Mouse (Mus musculus): ENCODE results near the gene P2ry2. TPM values are rescaled to one million over a fixed set of nuclear protein-coding genes. Genes with fewer than 3 reads are reported as not detected.

Gene P2ry2
- 10 to 100 TPM; 30.7 to 32.7 TPM for total RNA-seq (2021)
- long read RNA-seq, experiment 1, transcript P2ry2-201 (3 exons, 3,011 nt): major isoform, 38 of 46 reads
- long read RNA-seq, experiment 1, partial matches to known transcripts: 0 of 46 reads
- long read RNA-seq, experiment 1, other reads (novel, unspliced or antisense): 4 of 46 reads
- long read RNA-seq, experiment 2, transcript P2ry2-201 (3 exons, 3,011 nt): major isoform, 39 of 55 reads
- long read RNA-seq, experiment 2, partial matches to known transcripts: 3 of 55 reads
- long read RNA-seq, experiment 2, other reads (novel, unspliced or antisense): 6 of 55 reads

DNA sequence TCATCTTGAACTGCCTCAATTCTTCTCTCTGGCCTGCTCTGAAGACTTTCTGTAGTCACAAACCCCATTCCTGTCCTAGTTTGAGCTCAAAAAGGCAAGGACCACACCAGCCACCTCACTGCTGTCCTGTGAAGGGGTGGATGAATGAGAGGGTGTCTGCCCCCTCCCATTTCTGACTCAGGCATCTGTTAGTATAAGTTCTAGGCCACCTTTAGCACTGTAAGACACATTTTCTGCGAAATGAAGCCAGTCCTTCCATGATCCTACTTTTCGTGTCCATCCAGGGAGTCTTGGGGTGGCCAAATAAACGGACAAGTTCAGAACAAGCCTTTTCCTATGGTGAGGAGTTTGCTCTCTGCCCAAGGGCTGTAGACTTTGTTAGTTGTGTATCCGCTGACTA is at the start of gene P2ry2:
Gene P2ry2 (minus strand): TSS at position 326 of the 400 bp plus-strand sequence.
- no peak for DNase-seq (ENCODE audit: low spot score)

DNA sequence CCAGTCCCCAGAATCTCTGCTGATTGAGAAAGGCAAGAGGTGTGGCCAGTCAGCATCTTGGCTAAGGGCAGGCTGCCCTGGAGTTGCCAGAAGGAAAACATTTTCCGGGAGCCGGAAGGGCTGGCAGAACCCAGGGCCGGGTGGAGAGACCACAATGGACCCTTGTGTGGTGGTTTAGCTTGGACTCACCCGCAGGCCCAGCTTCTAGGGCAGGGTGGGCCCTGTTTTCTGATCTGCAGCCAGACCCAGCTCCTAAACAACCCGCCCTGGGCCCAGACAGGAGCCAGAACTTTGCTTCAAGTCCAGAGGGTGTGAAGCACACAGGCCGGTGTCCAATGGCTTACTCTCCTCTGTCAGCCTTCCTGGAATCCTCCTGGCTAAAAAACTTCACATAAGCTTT is 49.6 kb upstream of the P2ry2 start:
- DNase-seq (ENCODE audit: low spot score): peak; percentile 37

DNA sequence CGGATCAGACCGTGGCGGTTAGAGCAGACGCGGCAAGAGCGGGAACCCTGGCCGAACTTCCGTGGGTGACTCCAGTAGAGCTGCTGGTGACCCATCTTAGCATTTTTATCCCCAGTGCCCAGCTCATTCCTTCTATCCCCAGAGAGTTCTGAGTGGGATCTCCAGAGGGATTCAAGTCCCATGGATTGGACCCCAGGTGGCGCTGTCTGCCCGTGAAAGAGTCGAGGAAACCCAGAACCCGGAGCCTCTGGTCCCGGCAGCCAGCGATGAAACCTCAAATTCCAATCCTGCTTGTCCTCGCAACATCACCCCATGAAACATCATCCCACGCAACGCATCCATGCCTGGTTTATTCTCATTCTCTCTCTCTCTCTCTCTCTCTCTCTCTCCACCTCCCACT is 48.7 kb upstream of the P2ry2 start:
- DNase-seq (ENCODE audit: low spot score): peak; percentile 84

DNA sequence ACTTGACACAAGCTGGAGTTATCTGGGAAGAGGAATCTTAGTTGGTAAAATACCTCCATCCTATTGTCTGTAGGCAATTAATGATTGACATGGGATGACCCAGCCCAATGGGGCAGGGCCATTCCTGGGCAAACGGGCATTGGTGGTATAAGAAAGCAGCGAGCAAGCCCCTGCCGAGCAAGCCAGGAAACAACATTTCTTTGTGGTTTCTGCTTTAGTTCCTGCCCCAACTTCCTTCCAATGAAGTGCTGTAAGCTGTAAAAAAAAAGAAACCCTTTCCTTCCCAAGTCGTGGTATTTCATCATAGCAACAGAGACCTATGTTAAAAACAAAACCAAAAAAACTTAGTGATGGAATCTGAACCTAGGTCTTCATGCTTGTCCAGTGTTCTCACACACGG is 47.8 kb upstream of the P2ry2 start:
- DNase-seq (ENCODE audit: low spot score): no peak

DNA sequence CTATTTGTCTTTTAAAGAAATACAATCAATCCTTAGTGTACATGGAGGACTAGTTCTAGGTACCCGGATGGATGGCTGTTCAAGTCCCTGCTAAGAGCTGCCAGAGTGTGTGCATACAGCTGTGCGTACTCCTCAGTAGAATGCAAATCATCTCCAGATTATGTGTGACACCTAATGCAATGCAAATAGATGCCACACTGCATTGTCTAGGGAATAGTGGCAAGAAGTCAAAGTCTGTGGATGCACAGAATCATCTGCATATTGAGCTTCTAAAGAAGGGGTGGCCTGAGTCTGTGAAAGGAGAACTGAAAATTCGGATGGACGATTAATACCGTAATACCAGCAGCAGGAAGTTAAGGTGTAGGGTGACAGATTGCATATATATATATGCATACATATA is 46.5 kb upstream of the P2ry2 start:
- DNase-seq (ENCODE audit: low spot score): no peak

DNA sequence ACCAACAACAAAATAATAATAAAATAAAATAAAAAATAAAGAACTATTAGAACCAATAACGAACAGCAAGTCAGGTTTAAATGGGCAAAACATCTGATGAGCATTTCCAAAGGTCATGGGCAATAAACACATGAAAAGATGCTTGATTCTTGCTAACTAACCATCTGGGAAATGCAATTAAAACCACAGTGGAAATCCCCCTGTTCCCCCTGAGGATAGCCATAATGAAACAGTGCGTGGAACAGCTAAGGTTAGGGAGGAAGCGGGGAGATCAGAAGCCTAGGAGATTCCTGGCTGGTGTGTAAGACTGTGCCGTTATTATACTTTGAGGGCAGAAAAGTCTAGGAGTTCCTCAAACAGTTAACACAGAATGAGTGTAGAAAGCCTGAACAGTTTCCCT is 44.6 kb upstream of the P2ry2 start:
- DNase-seq (ENCODE audit: low spot score): no peak

DNA sequence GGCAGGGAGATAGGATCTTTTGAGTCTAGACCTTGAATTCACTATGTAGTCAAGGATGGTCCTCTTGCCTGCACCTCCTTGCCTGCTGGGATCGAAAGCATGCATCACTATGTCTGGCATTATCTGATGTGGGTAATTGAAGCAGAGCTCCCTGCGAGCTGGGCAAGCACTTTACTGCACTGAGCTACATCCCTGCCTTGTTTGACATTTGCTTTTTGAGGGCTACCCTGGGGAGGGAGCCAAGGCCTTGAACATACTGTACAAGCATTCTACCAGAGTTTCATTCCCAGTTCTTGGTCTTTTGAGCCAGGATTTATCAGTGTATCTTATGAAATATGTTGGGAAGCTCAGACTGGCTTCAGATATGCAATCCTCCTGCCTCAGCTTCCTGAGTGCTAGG is 40.5 kb upstream of the P2ry2 start:
- no peak for DNase-seq (ENCODE audit: low spot score)

DNA sequence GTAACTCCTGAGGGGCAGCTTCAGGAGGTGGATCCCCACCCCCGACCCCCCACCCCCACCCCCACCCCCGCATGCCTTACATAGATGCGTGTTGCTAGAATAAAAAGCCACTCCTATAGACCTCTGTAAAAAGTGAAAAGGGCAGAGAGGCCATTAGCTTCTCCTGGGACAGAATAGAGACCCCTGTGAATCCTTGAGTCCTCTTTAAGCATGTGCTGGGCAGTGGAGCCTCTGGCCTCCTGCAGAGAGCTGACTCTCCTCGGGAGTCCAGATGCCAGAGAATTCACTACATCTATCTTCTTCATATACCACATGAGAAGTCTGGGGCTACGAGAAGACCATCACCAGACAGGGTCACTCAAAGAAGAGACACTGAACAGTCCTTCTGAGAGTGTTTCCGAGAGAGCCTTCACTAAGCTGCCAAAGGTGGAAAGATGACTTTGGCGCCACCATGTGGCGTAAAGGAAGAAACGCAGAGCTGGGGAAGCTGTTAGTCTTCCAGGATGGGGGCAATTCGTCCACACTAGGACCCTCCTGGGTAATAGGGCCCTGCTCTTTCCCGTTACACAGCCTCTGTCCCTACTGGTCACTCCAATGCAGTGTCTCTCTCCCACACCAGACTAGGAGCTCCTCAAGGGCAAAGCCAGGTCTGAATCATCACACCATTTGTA is 39.0 kb upstream of the P2ry2 start:
- DNase-seq (ENCODE audit: low spot score): peak; percentile 67

DNA sequence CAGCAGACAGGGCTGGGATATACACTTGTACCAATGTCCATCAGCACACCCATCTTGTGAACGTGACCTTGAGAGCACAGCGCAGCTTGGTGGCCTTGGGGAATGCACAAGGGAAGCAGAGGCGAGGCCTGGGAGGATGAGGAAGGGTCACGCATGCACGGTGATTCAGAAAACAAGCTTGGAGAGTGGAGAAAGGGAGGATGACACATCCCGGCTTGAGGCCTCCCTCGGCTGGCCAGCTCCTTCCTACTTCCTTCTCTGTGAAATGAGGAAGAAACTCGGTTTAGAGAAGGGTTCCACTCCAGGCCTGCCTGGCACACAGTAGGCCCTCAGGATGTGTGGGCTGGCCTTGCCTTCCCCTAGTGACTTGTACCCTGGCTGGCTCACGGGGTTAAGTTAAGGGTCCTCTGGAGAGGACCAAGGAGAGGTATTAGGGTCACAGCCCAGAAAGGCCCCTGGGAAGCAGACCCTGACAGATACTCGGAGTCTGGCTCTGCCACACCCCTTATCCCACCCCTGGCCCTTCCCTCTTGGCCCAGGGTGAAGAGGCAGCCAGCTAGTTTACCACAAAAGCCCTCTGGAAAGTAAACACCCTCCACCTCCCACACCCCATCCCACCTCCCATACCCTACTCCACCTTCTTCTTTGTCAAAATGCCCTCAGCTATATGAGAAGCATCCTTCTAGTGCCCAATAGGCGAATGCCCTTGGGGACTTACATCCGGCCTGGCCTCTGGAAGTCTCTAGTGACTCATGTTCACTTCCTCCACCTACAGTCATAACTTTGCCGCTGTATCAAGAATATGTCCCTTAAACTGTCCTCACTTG is 38.3 kb upstream of the P2ry2 start:
- DNase-seq (ENCODE audit: low spot score): no peak

DNA sequence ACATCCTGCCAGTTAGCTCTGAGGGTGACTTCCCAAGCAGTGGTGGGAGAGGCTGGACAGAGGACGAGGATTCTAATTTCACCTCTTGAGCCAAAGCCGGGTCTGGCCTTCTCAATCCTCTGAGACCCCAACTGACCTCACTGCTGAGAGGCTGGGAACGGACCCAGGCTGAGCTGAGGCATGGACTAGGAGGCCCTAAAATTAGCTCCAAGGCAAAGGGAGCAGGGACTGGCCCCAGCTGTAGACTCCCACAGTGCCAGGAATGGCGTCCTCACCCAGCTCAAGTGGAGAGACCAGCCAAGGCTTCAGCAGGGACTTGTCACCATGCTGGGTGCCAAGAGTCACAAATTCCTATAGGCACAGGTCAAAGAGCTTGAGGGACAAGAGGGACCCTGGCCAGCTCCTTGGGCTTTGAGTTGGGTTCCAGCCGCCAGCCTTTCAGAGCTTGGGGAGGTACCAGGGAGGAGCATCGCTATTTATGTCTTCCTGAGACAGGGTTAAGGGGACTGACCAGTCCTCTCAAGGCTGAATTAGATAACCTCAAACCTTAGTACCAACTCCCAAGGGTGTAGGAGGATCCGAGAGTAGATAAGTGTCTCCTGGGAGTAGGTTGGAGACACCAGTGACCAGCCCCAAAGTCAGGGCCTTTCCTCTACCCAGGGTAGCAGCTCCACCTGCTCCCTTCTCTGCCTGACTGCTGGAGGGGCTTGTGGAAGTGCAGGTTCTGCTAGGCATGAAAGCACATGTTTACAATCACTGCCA is 36.8 kb upstream of the P2ry2 start:
- DNase-seq (ENCODE audit: low spot score): peak; percentile 90

DNA sequence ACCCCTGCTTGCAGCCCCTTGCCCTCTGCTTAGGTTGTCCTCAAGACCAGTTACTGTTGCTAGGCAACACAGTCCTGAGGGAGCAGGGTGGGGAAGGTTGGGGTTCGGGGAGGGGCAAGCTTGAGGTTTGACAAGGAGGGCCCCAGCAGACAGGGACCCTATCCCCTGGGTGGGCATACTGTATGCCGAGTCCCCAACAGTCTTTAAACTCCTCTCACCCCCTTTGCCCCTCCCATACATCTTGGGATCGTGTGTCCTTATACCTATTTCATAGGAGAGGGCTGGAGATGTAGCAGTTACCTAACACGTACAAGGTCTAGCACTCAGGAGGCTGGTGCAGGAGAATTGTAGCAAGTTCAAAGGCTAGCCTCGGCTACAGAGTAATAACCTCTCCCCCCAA is 35.6 kb upstream of the P2ry2 start:
- no peak for DNase-seq (ENCODE audit: low spot score)

DNA sequence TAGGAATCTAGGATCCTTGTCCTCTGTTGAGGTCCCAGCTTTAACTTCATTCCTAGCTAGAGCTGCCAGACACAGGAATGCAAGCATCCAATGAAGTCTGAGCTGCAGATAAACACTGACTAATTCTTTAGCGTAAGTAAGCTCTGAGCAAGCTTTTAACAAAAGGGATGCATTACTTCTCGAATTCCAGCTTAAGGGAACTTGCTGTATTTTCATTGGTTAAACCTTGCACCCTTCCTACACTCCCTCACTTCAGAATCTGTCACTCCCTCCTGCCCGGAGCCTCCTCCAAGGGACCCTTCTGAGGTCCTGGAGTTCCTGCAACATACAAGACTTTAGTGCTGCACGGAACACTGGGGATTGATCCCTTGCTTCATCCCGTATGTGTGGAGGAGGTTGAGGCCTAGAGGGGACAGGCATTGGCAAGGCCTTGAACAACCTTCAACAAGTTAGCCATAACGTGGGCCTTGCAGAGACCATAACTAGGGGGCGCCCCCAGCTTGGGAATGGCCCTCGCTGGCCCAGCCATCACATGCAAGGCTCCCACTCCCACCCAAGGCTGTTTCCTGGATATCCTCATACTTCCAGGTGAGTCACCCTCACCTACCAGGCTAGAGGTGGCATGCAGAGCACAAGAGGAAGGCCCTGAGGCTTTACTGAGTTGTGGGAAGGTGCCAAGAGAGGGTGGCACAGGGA is 31.3 kb upstream of the P2ry2 start:
- no peak for DNase-seq (ENCODE audit: low spot score)

DNA sequence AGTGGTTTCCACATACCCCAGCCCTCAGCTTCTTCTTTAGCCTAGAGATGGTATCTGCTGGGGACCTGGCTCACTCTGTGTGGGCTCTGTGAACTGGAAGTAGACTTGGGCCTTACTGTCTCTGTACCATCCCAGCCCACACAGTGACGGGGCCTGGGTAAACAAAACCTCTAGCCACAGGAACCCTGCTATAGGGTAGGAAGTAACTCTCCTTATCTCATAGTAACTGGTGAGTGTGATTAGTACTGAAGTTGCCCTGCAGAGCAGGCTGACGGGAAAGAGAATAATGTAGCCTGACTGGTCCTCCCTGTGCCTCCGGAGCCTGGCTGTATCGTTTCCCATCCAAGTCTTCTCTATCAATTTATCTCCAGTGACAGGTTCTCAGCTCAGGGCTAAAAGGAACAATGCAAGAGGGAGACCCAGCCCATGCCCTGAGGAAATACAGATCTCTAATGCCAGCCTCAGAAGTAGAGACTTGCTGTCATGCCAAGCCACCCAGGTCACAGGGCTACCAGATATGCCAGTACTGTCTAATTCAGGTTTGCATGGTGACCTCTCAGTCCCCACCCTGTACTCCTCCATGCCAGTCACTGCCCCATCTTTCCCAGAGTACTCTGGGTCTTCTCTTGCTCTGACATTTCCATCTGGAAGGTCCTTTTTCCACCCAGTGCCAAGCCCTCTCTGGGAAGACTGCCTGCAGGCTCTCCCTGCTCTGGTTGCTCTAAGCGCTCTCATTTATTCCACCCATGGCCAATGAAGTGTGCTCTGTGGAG is 29.5 kb upstream of the P2ry2 start:
- DNase-seq (ENCODE audit: low spot score): no peak

DNA sequence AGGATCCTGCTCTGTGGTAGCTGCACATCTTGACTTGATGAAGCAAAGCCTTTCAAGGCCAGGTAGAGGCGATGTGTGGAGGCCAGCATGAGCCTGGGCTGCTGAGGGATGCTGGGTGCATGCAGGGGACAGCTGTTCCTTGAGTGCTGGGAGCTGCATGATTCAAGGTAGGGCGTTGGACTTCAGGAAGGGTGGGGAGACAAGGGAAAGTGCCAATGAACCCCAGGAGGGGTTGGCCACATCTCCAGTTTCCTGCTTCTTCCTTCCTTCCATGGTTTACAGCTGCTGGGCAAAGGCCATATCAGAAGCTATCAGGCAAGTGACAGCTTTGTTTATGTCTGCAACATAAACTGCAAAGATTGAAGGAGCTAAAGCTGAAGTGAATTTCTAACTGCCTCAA is 28.9 kb upstream of the P2ry2 start:
- DNase-seq (ENCODE audit: low spot score): no peak

DNA sequence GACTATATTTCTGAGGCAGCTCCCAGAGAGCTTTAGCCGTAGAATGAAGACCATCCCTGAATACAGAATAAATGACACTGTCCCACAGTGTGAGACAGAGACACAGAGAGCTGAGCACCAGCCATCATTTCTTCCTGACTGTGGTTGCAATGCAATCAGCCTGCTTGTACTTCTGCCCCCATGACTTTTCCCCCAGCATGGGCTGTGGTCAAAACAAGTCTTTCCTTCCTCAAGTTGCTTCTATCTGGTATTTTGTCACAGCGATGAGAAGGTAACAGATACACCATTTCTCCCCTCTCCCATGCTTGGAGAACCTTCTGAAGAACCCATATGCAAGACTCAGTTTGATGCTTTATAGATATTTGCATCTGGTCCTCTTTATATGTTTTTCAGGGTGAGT is 20.7 kb upstream of the P2ry2 start:
- no peak for DNase-seq (ENCODE audit: low spot score)

DNA sequence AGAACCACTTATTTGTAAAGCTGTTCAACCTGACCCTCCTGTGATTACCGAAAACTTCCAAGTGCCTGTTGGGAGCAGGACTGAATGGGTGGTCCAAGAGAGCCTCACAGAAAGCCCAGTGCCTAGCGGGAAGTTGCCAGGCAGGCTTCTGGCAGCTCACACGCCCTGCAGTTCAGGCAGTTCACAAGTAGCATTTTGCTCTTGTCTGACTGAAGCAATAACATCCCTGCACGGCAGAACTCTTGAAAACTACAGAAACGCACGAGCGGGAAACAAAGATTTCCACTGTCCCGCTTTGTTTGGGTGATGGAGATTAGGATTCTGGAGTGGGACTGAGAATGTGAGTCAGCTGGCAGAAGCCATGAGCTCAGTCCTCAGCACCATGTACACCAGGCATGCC is 18.6 kb upstream of the P2ry2 start:
- no peak for DNase-seq (ENCODE audit: low spot score)

DNA sequence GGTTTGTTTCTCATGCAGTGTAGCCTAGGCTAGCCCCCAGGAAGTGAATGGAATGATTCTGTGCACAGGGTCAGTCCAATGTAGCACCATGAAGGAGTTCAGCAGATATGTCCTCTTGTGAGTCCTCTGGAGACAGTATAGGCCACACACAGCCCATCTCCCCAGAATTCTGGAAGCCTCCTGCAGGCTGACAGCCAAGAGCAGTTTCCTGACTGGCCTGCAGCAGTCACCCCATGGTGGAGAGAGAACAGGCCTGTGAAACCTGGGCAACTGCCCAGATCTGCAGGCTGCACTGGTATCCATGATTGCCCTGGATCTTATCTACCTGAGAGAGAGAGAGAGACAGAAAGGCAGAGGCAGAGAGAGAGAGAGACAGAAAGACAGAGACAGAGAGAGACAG is 18.1 kb upstream of the P2ry2 start:
- no peak for DNase-seq (ENCODE audit: low spot score)

DNA sequence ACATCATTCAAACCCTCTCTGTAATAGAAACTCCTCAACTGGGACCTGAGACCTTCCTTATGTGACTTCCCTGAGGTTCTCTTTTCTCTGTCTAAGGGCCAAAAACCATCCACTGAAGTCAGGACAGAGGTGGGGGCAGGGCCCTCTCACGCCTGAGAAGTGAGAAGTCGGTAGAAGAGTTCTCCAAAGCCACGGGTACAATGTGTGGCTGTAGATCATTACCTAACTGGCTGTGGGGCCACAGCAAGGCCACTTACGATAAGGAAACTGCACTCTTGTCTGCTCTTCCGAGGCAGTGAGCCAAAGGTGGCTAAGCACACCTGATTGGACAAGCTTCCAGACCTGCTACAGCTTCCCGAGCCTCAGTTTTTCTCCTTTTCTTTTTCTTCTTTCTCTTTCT is 16.8 kb upstream of the P2ry2 start:
- no peak for DNase-seq (ENCODE audit: low spot score)

DNA sequence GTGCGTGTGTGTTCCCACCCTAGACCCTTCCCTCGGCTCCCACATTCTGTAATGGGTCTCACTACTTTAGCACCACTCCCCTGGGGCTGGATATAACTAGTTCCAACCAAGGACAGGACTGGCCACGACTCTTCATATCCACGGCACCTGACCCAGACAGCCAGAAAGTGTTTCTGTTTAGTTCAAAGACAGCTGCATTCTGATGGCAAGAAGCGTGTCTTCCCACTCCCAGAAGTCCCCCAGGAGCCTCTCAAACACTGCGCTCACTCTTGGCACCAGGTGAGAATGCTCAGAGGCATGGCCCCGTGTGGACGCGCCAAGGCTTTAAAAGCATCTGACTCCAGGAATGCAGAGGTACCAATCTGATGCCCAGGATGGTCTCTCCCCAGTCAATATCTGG is 16.3 kb upstream of the P2ry2 start:
- no peak for DNase-seq (ENCODE audit: low spot score)

DNA sequence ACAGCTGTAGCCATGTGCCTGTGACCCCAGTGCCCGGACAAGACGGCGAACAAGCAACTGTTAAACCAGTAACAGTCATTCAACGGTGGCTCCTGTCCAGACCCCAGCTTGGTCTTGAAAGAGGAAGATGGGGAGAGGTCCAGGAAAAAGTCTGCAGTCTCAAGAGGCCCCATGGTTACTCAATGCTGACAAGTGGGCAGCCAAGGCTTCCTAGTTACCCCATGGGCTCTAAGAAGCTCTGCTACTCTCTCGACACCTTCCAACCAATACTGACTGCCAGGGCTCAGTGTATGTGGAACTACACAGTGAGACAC is 15.7 kb upstream of the P2ry2 start:
- DNase-seq (ENCODE audit: low spot score): peak; percentile 30
